Mouse (Mus musculus) testis, adult 2 months (tissue): Measurements from ENCODE around the gene Magee1.

Source experiments
- CTCF ChIP-seq: fragments of 200-500 bp; IDR thresholded peaks from 2 replicates; pipeline ENCODE4 v1.5.1; 2012; ENCODE audit warnings: low read depth, mild to moderate bottlenecking, inconsistent platforms, low read length, moderate library complexity; ENCODE audit not compliant: control insufficient read depth, insufficient read depth, insufficient replicate concordance
- POLR2A ChIP-seq: fragments of 200-500 bp; IDR thresholded peaks from 2 replicates; pipeline ENCODE4 v1.6.1; 2012; ENCODE audit warnings: low read depth, mild to moderate bottlenecking, inconsistent platforms, low read length, moderate library complexity; ENCODE audit not compliant: control insufficient read depth

DNA sequence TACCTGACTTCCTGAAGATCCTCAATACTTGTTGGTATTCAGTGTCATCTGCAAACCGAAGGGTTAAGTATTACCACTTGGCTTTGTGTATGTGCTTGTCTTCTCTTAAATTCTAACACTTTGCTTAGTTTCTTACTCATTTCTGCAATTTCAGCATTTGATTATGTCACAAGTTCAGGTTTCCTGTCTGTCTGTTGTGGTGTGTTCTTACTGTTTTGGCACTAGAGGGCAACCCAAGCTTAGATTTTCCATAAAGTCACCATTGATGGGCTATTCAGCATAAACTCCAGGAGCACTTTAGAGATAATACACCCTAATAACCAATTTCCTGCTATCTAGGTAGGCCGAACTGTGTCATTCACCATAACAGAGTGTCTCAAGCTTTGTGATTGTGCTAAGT lies 47.0 kb downstream of the Magee1 start:
- TF ChIP-seq CTCF = no peak
- no peak for TF ChIP-seq POLR2A
